Mouse (Mus musculus): ENCODE measurements around the gene Sco1.

Sco1 gene

DNA sequence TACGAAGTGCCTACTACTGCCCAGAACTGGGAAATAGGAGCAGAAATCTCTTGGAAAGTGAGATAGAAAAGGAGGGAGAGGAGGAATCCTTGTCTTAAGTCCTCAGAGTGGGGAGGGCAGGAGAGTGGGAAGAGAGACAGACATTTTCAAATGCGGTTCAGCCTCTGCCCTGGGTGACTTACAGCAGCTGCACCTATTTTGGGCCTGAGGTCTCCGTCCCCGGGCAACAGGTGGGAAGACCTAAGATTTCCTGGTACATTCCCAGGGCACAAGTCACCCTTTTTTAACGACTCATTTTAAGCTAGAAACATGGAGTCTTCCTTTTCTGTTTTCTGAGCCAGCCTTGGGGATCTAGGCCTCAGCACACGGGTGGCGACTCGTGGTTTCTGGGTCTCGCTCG lies 54.5 kb downstream of the Sco1 start:
- no peak for DNase-seq (ENCODE audit: low read depth, low spot score)
- H3K36me3 ChIP-seq (ENCODE audit: control insufficient read depth, insufficient read depth, low read length, poor library complexity, severe bottlenecking), result no peaks in the 10 kb centered on the region

DNA sequence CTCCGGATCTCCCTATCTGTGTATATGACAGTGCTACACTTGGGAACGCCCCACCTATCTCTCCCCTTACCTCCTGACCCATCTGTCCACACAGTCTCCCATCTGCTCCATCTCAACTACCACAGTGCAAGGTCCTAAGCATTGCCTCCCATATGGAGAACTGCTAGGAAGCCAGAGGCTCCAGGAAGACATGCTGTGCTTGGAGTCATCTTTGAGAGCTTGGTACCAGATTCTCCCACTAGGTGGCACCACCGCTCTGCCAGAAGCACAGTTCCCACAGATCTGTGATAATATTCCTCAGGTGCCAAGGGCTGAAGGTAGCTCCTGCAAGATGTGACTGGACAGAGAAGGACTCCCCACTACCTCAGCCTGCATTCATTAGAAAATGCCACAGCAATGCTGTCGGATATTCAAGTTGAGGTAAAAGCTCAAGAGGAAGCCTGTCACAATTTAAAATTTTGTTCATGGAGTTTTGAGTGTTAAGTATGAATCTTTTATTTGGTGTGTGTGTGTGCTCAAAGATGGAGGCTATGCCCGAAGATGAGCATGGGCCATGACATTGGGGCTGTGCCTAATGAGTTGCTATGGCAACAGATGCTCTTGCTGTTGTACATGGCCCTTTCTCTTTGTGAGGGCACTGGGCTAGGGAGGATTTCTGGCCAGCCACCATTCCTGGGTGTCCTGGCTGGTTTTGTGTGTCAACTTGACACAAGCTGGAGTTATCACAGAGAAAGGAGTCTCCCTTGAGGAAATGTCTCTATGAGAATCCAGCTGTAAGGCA lies 57.9 kb downstream of the Sco1 start:
- Histone ChIP-seq H3K27me3 (ENCODE audit: control insufficient read depth, insufficient read depth, low read length, poor library complexity, severe bottlenecking) (no peaks in the 10 kb centered on the region), H3K36me3 (ENCODE audit: control insufficient read depth, insufficient read depth, low read length, poor library complexity, severe bottlenecking) (no peaks in the 10 kb centered on the region)
- DNase-seq (ENCODE audit: low read depth, low spot score), result peak; percentile 58

More for the DNA sequence above, 54.5 kb downstream of the Sco1 start:
- H3K27me3 ChIP-seq (ENCODE audit: control insufficient read depth, insufficient read depth, low read length, poor library complexity, severe bottlenecking), result no peaks in the 10 kb centered on the region

DNA sequence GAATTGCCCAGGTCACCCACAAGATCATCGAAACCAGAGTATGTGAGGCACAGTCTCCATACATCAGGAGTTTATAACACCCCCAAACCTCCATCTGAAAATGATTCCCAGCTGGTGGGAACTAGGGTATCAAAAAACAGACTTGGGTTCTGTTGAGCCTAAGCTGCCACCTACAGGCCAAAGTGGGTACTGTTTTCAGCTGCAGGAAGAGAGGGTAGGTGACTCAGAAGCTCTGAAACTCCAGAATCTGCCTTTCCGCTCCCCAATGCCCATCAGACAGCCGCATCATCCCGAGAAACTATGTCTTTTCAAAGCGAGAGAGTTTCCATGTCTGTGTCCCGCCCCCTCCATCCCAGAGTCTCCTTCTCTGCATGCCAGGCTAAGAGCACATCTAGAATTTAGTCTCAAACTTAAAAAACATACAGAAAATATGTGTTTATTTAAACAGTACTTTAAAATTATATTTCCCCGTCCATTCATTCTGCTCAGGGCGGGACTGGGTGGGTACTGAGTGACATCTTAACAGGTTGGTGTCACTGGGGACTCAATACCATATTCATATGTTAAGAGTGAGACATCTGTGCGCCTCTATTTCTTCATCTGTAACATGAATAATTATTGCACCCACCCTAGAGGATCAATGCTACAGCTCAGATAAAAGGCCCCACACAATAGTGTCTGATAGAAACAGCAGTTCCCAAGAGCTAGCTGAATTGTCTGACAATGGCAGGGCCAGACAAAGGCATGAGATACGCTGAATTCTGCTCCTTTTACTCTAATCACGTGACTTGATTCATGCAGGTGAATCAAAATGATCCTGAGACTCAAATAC lies 59.8 kb downstream of the Sco1 start:
- Histone ChIP-seq H3K36me3 (ENCODE audit: control insufficient read depth, insufficient read depth, low read length, poor library complexity, severe bottlenecking) (no peaks in the 10 kb centered on the region), H3K27me3 (ENCODE audit: control insufficient read depth, insufficient read depth, low read length, poor library complexity, severe bottlenecking) (no peaks in the 10 kb centered on the region)
- peak; percentile 78 for DNase-seq (ENCODE audit: low read depth, low spot score)

DNA sequence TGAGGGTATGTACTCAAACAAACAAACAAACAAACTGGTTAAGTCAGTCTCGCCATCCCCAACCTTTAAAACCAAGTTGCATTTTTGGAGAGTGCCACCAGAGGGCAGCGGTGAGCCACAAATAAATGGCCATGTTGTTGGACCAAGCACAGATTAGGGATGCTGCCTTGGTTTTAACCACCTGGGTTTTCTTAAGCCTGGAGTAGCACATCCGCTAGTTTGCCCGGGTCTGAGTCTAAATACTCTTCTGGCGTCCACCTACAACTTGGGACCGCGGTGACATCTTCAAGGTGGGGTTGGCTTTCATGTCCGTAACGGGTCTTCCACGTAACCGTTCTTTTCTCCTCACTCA lies 60.4 kb downstream of the Sco1 start:
- Histone ChIP-seq H3K36me3 (ENCODE audit: control insufficient read depth, insufficient read depth, low read length, poor library complexity, severe bottlenecking) (no peaks in the 10 kb centered on the region), H3K27me3 (ENCODE audit: control insufficient read depth, insufficient read depth, low read length, poor library complexity, severe bottlenecking) (no peaks in the 10 kb centered on the region)
- DNase-seq (ENCODE audit: low read depth, low spot score), result peak; percentile 74

DNA sequence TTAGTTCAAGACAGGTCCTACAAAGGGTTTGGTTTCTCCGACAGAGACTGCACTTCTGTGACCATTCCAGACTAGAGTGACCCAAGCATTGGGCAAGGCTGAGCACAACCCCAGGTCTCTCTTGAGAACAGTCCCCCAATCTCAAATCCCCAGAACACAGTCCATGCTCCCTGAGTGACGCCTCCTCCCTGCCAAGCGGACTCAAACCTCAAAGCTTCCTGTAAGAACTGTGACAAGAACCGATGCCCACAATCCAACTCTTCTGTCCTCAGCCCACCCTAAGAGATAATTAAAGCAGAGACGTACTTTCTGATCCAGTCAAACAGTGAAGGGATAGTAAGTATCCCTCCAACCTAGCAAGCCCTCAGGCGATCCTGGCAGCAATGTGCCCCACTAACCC lies 60.9 kb downstream of the Sco1 start:
- no peaks in the 10 kb centered on the region for H3K36me3 ChIP-seq (ENCODE audit: control insufficient read depth, insufficient read depth, low read length, poor library complexity, severe bottlenecking)
- DNase-seq (ENCODE audit: low read depth, low spot score), result no peak
- H3K27me3 ChIP-seq (ENCODE audit: control insufficient read depth, insufficient read depth, low read length, poor library complexity, severe bottlenecking), result no peaks in the 10 kb centered on the region

DNA sequence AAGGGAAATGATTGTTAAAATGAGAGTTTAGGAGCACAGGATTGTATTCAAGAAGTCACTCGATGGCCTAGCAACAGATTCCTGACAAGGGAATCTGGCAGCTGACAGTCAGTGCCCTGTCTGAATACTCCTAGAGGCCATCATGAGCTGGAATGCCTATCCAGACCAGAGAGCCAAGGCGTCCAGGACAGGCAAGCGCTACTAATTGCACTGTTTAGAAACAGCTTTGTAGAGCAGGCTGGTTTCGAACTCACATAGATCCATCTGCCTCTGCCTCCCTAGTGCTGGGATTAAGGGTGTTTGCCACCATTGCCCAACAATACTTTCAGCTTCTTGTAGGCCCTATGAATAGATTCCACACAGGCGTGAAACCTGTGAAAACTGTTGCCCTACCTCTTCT lies 61.8 kb downstream of the Sco1 start:
- H3K36me3 ChIP-seq (ENCODE audit: control insufficient read depth, insufficient read depth, low read length, poor library complexity, severe bottlenecking), result no peaks in the 10 kb centered on the region
- H3K27me3 ChIP-seq (ENCODE audit: control insufficient read depth, insufficient read depth, low read length, poor library complexity, severe bottlenecking), result no peaks in the 10 kb centered on the region
- no peak for DNase-seq (ENCODE audit: low read depth, low spot score)

DNA sequence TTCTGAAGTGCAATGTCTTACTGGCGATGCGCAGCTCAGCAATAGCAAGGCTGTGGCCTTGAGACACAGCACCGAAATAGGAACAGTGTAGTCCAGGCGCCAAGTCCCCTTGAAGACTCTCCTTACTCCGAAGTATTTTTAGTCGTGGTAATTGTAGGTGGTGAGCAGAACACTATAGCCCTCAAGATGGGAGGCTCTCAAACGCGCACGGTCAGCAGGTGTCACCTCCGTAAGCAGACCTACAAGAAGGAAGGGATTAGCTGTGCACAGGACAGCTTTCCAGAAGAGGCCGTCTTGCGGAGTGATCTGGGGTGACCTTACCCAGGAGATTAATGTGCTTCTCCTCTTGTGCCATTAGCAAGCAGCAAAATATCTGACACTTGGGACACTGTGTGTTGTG lies 62.4 kb downstream of the Sco1 start:
- DNase-seq (ENCODE audit: low read depth, low spot score), result no peak
- Histone ChIP-seq H3K36me3 (ENCODE audit: control insufficient read depth, insufficient read depth, low read length, poor library complexity, severe bottlenecking) (no peaks in the 10 kb centered on the region), H3K27me3 (ENCODE audit: control insufficient read depth, insufficient read depth, low read length, poor library complexity, severe bottlenecking) (no peaks in the 10 kb centered on the region)

All from splenic B cell, adult 2 months (primary cell).